Mouse (Mus musculus): ENCODE measurements around the gene Sap25.
"Not testable (repeated sequence)": the region's sequence is repeated elsewhere in the genome, so short reads cannot be mapped to it uniquely, and the experiment has no call there.

The Sap25 gene

GRCm38 (mm10) chr5:137641054-137641453 is at the start of gene Sap25:
TSS of gene Sap25 (plus strand) at chr5:137641334.
- peak; percentile 57 to 77 for DNase-seq (ENCODE audit: low spot score in 2 of 2)

- no peak for DNase-seq (ENCODE audit: low spot score in 2 of 2)
These were observed 45.2 kb upstream of the Sap25 start for GRCm38 (mm10) chr5:137595921-137596320.

- peak in 1 of 2 experiments; percentile 44 for DNase-seq (ENCODE audit: low spot score in 2 of 2)
These were observed 44.4 kb upstream of the Sap25 start for GRCm38 (mm10) chr5:137596601-137597261.

DNA sequence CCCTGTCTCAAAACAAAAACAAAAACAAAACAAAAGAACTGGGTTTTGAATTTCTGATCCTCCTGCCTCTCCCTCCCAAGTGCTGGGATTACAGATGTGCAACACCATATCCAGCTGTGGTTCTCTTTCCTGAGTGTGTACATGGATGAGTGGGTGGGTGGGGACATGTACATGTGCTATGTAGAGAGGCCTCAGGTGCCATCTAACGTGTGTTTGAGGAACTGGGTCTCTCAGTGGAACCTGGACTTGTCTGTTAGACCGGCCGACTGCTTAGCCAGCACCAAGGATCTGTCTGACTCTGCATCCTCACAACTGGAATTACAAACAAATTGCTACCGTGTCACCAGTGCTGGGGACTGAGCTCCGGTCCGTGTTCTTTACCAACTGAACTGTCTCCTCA is 43.5 kb upstream of the Sap25 start:
- DNase-seq (ENCODE audit: low spot score in 2 of 2): no peak

DNA sequence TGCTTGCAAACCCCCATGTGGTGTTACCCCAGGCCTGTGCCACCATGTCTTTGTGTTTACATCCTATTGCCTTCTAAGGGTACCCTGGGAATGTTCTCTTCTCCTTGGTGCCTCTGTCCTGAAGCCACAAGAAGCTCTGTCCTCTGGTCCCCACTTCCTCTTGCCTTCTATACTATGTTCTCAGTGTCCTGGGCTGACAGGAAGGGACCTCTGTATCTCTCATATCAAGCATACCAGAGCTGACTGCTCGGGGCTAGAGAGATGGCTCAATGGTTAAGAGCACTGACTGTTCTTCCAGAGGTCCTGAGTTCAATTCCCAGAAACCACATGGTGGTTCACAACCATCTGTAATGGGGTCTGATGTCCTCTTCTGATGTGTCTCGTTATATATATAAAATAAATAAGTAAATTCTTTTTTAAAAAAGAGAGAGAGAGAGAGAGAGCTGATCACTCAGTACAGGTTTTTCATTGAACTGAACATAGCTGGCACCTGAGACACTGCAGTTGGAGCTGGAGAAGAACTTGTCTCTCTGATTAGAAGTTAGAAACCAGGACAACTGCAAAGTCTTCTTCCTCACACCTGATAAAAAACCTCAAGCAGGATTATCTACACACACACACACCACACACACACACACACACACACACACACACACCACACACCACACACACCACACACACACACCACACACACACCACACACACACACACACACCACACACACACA is 42.9 kb upstream of the Sap25 start:
- DNase-seq (ENCODE audit: low spot score in 2 of 2): no peak

DNA sequence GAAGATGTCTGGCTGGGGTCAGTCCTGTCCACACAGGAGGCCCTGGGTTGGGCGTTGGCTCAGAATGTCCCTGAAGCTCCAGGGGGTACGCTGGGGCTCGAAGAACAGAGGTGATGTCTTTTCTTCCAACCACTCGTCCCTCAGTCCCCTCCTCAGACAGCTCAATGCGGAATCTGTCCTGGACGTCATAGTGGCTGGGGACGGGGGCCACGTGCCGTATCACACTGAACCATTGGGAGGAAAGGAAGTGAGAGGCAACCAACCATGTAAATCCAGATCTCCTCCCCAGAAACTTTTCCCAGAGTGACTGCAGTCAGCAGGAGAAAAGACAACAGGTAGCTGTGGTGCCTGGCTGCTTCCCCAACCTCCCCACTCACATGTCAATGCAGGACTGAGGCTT is 41.5 kb upstream of the Sap25 start:
- no peak for DNase-seq (ENCODE audit: low spot score in 2 of 2)

GRCm38 (mm10) chr5:137600281-137600618 is 40.9 kb upstream of the Sap25 start:
- DNase-seq (ENCODE audit: low spot score in 2 of 2): no peak

DNA sequence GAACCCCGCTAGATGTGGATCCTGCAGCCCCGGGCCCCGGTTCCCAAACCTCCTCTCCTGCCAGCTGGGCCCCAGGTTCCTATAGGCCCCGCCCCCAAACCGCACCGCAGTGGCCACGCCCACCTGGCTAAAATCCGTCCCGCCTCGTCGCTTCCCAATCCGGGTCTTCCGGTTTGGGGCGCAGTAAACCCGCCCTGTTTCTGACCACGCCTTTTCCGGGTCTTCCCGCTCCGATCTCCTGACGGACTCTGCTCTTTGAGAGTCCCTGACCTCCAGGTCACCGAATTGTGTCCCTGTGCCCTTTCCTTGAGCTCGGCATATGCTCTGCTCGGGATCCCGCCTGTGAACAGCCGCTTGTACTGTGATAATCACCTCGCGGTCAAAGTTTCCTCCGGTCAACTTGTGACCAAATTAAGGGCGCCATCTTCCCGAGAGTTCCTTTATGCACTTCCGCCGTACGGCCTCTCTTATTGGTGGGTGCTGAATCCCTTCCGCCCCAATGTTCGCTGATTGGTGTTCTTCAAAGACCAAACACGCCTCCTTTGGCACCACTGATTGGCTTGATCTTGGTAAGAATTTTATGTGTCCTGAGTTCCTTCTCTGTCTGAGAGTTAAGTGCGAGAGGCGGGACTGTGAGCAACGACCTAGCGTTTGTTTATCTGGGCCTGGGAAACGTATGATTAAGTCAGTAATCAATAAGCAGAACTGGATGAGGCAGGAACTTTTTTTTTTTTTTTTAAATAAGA is 40.3 kb upstream of the Sap25 start, which contains the start of gene Mospd3:
Gene Mospd3 (minus strand): TSS at position 440 of the 746 bp plus-strand sequence.
- peak; percentile 97 to 98 for DNase-seq (ENCODE audit: low spot score in 2 of 2)

GRCm38 (mm10) chr5:137601365-137601729 is 39.8 kb upstream of the Sap25 start:
- peak; percentile 45 to 51 for DNase-seq (ENCODE audit: low spot score in 2 of 2)

- DNase-seq (ENCODE audit: low spot score in 2 of 2): no peak
These were observed 33.1 kb upstream of the Sap25 start for GRCm38 (mm10) chr5:137607860-137608653.

GRCm38 (mm10) chr5:137608654-137609190 is 32.4 kb upstream of the Sap25 start:
- DNase-seq (ENCODE audit: low spot score in 2 of 2): no peak

GRCm38 (mm10) chr5:137609292-137609691 is 31.8 kb upstream of the Sap25 start:
- DNase-seq (ENCODE audit: low spot score in 2 of 2): no peak

- no peak for DNase-seq (ENCODE audit: low spot score in 2 of 2)
These were observed 31.1 kb upstream of the Sap25 start for GRCm38 (mm10) chr5:137610056-137610455.

- DNase-seq (ENCODE audit: low spot score in 2 of 2): no peak
These were observed 30.4 kb upstream of the Sap25 start for GRCm38 (mm10) chr5:137610548-137611244.

GRCm38 (mm10) chr5:137611245-137611602 is 29.9 kb upstream of the Sap25 start:
- no peak for DNase-seq (ENCODE audit: low spot score in 2 of 2)

GRCm38 (mm10) chr5:137613076-137613475 is 28.1 kb upstream of the Sap25 start:
- DNase-seq (ENCODE audit: low spot score in 2 of 2): no peak

- DNase-seq (ENCODE audit: low spot score in 2 of 2): no peak
These were observed 27.6 kb upstream of the Sap25 start, which contains the start of gene Pcolce for GRCm38 (mm10) chr5:137613550-137613949. TSS of gene Pcolce (minus strand) at chr5:137613784.

GRCm38 (mm10) chr5:137614921-137615320 is 26.2 kb upstream of the Sap25 start:
- not testable (repeated sequence) for DNase-seq (ENCODE audit: low spot score in 2 of 2)

DNA sequence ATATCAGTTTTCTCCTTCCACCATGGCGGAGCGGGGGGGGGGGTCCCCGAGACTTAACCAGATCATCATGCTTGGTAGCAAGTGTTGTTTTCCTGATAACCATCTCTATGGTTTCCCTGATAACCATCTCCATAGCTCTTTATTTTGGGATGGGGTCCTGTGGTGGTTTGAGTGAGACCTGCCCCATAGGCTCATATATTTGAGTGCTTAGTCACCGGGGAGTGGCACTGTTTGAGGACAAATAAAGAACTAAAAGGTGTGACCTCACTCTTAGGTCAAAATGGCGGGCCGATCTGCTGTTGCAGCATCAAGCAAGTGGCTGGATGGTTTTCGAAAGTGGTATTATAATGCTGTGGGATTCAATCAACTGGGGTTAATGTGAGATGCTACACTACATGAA is 25.8 kb upstream of the Sap25 start:
- no peak for DNase-seq (ENCODE audit: low spot score in 2 of 2)

DNA sequence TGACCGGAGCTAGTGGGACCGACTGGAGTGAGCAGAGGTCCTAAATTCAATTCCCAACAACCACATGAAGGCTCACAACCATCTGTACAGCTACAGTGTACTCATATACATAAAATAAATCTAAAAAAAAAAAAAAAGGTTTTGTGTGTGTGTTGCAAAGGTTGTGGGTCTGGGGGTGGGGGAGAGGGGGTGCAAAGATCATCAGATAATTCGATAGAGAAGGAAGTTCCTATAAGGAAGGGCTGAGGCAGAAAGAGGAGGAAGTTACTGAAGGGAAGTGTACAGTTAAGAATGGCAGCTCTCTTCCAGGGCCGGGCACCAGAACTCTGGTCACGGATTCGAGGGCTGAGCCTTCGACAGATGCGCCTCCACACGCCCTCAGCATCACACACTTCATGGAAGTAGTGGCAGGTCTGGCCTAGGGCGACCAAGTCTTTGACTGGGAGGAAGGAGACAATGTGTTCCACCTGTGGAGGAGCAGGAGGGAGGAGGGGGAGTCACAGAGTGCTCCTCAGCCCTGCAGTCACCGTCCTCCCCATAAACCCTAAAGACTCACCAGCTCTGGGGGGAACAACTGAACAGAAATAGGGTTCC is 17.1 kb upstream of the Sap25 start:
- no peak for DNase-seq (ENCODE audit: low spot score in 2 of 2)

DNA sequence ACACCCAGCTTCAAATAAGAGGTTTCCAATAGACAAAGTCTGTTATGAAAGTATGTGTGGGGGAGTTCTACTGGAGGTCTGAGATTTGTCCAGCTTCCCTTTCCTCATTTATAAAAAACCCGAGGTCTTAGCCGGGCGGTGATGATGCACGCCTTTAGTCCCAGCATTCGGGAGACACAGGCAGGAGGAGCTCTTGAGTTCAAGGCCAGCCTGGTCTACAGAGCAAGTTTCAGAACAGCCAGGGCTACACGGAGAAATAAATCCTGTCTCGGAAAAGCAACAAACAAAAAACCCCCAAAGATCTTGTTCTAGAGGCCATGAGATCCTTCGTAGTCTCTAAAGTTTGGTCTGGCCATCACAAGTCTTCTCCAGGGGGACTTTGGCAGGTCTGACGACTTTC is 13.1 kb upstream of the Sap25 start:
- no peak for DNase-seq (ENCODE audit: low spot score in 2 of 2)

Measured in spleen, postnatal 10 days (tissue).